Mouse (Mus musculus): Measurements from ENCODE around the gene Srprb. TPM values are rescaled to one million over a fixed set of nuclear protein-coding genes. Genes with fewer than 3 reads are reported as not detected.

Gene Srprb
- polyA plus RNA-seq, 1 experiment: 1.1 TPM

DNA sequence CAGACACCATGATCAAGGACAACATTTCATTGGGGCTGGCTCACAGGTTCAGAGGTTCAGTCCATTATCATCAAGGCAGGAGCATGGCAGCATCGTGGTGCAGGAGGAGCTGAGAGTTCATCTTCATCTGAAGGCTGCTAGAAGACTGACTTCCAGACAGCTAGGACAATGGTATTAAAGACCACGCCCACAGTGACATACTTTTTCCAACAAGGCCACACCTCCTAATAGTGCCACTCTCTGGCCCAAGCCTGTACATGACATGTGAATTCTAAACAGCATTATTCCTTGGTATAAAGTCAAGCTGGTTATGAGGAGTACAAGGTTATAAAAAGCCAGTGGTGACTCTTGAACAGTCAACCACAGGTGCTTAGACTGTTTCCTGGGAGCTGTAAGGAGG is 47.4 kb downstream of the Srprb start:
- no peaks in the 10 kb centered on the region for H3K27me3 ChIP-seq (ENCODE audit: control insufficient read depth)
- TF ChIP-seq GATA1 (IDR thresholded peaks at IDR 0.05; ENCODE audit: low read length) (no peak), TAL1 (IDR thresholded peaks at IDR 0.05; ENCODE audit: low read length) (no peak)

DNA sequence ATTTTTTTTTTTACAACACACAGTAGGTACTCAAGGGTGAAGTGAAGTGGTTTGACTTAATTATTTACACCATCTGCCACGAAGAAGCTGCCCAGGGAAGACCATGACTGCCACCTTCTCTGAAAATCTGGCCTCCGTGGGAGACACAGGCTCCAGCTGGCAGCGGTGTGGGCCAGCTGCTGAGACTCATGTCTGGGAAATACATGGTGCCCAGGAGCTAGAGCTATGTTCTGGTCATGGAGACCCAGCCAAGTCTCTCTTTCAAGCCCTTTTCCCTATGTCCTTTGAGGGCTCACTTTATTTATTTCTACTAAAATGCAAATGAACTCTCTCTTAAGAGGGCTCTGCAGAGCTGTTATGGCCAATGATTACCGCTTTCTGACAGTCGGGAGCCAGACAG is 48.7 kb downstream of the Srprb start:
- H3K9me3 ChIP-seq (ENCODE audit: control insufficient read depth, low read length): no peaks in the 10 kb centered on the region
- no peak overlapping the region for H3K4me3 ChIP-seq (replicated peaks)
- no peaks in the 10 kb centered on the region for H3K27me3 ChIP-seq (ENCODE audit: control insufficient read depth)
- no peaks in the 10 kb centered on the region for H3K36me3 ChIP-seq (ENCODE audit: control insufficient read depth)
- H3K4me1 ChIP-seq (ENCODE audit: control insufficient read depth): no peaks in the 10 kb centered on the region
- TF ChIP-seq GATA1 (IDR thresholded peaks at IDR 0.05; ENCODE audit: low read length) (no peak), TAL1 (IDR thresholded peaks at IDR 0.05; ENCODE audit: low read length) (no peak)

More for the DNA sequence above, 47.4 kb downstream of the Srprb start:
- Histone ChIP-seq H3K4me3 (replicated peaks) (no peak overlapping the region), H3K9me3 (ENCODE audit: control insufficient read depth, low read length) (no peaks in the 10 kb centered on the region), H3K36me3 (ENCODE audit: control insufficient read depth) (no peaks in the 10 kb centered on the region), H3K4me1 (ENCODE audit: control insufficient read depth) (no peaks in the 10 kb centered on the region)

DNA sequence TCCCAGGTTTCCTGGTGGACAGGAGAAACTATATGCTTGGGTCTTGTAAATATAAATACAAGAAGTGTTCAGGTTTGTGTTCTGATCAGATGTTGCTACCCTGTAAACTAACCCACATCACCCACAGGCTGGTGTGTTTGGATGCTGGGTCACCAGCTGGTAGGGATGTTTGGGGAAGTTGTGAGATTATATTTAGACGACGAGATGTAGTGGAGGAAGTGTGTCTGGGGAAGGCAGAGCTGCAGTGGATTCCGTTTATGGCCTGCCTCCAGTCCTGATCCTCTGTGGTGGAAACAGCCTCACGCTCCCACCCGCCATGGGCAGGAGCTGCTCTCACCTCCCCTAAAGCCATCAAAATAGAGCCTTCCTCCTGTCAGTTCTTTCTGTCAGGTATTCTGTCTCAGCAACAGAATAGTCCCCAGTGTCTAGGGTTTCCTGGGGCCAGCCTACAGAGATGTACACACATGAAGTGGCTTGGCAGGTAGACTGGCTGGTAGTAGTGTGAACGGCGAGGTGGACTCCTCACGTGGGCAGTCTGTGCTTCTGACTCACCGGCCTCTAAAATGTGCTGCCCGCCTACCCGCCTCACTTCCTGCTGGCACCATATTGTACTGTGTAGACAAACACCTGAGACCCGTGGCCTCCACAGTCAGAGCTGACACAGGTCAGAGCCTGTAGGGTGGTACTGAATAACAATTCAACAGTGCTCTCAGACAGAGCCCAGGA is 52.7 kb downstream of the Srprb start:
- TF ChIP-seq GATA1 (IDR thresholded peaks at IDR 0.05; ENCODE audit: low read length) (no peak), TAL1 (IDR thresholded peaks at IDR 0.05; ENCODE audit: low read length) (no peak)
- Histone ChIP-seq H3K9me3 (ENCODE audit: control insufficient read depth, low read length) (no peaks in the 10 kb centered on the region), H3K4me1 (ENCODE audit: control insufficient read depth) (no peaks in the 10 kb centered on the region), H3K36me3 (ENCODE audit: control insufficient read depth) (no peaks in the 10 kb centered on the region), H3K27me3 (ENCODE audit: control insufficient read depth) (no peaks in the 10 kb centered on the region), H3K4me3 (replicated peaks) (no peak overlapping the region)

DNA sequence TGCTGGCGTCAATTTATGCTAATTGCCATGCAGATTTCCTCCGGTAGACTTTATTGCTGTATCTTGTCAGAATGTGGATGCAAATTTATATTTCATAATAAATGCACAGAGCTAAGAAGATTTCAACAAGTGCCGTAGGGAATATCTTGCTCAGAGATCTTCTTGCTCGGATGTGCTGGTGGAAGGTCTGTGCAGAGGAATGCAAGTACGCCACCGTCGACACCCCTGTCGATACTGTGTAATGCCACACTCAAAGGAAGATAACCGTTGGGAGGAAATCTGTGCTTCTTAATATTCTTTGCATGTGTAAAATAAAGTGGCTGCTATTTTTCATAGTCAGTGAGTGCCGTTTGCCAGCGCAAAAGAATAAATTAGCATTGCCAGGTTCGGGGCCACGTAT is 54.8 kb downstream of the Srprb start:
- H3K4me3 ChIP-seq (replicated peaks): no peak overlapping the region
- H3K9me3 ChIP-seq (ENCODE audit: control insufficient read depth, low read length): no peaks in the 10 kb centered on the region
- H3K27me3 ChIP-seq (ENCODE audit: control insufficient read depth): no peaks in the 10 kb centered on the region
- TF ChIP-seq TAL1 (IDR thresholded peaks at IDR 0.05; ENCODE audit: low read length) (no peak), GATA1 (IDR thresholded peaks at IDR 0.05; ENCODE audit: low read length) (no peak)
- no peaks in the 10 kb centered on the region for H3K4me1 ChIP-seq (ENCODE audit: control insufficient read depth)
- H3K36me3 ChIP-seq (ENCODE audit: control insufficient read depth): no peaks in the 10 kb centered on the region

DNA sequence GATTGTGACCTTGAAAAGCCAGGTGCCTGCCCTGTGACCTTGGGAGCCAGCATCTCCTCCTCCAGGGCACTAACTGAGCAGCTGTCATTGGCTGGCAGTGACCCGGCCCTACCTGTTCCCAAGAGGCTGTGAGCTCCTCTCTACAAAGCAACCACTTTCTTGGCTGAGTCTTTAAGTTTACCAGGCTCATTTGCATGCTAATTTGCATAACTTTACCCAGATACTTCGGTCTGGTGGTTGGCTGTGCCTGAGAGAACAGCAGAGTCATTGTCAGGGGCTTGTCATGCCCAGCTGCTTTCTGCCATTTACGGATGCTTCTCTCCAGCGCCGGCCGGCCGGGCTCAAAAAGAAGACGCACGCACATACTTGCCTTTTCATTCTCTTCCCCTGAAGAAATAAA is 55.2 kb downstream of the Srprb start:
- H3K9me3 ChIP-seq (ENCODE audit: control insufficient read depth, low read length): no peaks in the 10 kb centered on the region
- TF ChIP-seq GATA1 (IDR thresholded peaks at IDR 0.05; ENCODE audit: low read length): no peak
- no peak for TF ChIP-seq TAL1 (IDR thresholded peaks at IDR 0.05; ENCODE audit: low read length)
- no peaks in the 10 kb centered on the region for H3K36me3 ChIP-seq (ENCODE audit: control insufficient read depth)
- H3K27me3 ChIP-seq (ENCODE audit: control insufficient read depth): no peaks in the 10 kb centered on the region
- H3K4me1 ChIP-seq (ENCODE audit: control insufficient read depth): no peaks in the 10 kb centered on the region
- no peak overlapping the region for H3K4me3 ChIP-seq (replicated peaks)

DNA sequence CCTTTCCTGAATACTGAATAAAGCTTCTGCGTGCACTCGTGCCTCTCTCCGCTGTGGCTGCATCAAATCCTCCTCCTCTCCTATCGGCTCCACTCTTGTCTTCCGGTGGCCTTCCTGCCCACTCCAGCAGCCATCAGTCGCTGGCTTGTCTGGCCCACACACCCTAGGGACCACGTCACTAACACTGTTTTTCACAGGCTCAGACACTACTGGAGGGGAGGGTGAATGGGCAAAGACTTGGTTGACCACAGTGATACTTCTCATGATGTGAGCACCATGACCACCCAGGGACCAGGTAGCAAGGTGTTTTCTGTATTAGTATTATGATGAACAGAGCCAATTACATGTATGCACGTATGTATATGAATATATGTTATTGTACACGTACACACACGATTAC is 55.7 kb downstream of the Srprb start:
- no peaks in the 10 kb centered on the region for H3K4me1 ChIP-seq (ENCODE audit: control insufficient read depth)
- no peak for TF ChIP-seq GATA1 (IDR thresholded peaks at IDR 0.05; ENCODE audit: low read length)
- TF ChIP-seq TAL1 (IDR thresholded peaks at IDR 0.05; ENCODE audit: low read length): no peak
- H3K36me3 ChIP-seq (ENCODE audit: control insufficient read depth): no peaks in the 10 kb centered on the region
- H3K27me3 ChIP-seq (ENCODE audit: control insufficient read depth): no peaks in the 10 kb centered on the region
- no peak overlapping the region for H3K4me3 ChIP-seq (replicated peaks)
- H3K9me3 ChIP-seq (ENCODE audit: control insufficient read depth, low read length): no peaks in the 10 kb centered on the region

DNA sequence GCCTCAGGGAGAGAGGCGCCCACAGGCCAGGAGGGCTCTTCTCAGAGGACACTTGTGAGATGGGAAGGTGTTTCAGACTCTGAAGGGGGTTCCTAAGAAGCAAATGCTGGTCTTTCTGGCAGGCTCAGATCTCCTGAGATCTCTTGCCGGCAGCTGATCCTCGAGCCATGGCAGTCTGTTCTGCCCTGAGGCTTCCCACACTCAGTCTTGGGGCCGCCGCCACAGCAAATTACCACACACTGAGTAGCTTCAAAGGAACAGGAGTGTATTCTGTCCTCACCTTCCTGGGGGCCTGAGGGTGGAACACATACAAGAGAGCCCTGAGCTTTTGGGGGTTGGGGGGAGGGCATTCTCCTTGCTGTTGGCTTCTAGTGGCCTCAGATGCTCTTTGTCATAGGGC is 56.6 kb downstream of the Srprb start:
- TF ChIP-seq TAL1 (IDR thresholded peaks at IDR 0.05; ENCODE audit: low read length) (no peak), GATA1 (IDR thresholded peaks at IDR 0.05; ENCODE audit: low read length) (no peak)
- no peaks in the 10 kb centered on the region for H3K4me1 ChIP-seq (ENCODE audit: control insufficient read depth)
- no peaks in the 10 kb centered on the region for H3K27me3 ChIP-seq (ENCODE audit: control insufficient read depth)
- H3K36me3 ChIP-seq (ENCODE audit: control insufficient read depth): no peaks in the 10 kb centered on the region
- no peaks in the 10 kb centered on the region for H3K9me3 ChIP-seq (ENCODE audit: control insufficient read depth, low read length)
- no peak overlapping the region for H3K4me3 ChIP-seq (replicated peaks)

DNA sequence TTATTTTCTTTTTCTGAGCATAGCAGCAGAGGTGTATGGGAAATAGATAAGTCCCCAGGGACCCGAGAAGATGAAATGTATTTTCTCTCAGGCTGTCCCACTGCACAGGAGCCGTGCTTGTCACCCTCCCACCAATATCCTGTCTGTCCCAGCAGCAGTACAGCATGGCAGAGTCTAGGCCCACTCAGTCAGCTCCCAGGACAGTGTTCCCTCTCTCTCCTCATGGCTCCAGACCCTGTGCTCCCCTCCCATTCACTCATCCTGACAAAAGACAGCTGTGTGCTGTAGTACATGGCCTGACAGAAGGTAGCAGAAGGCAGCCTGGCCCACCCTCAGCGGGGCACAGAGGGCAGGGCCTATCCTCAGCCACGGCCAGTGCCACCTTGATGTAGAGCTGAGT is 58.1 kb downstream of the Srprb start:
- TF ChIP-seq TAL1 (IDR thresholded peaks at IDR 0.05; ENCODE audit: low read length) (no peak), GATA1 (IDR thresholded peaks at IDR 0.05; ENCODE audit: low read length) (no peak)
- H3K4me3 ChIP-seq (replicated peaks): no peak overlapping the region
- no peaks in the 10 kb centered on the region for H3K27me3 ChIP-seq (ENCODE audit: control insufficient read depth)
- H3K4me1 ChIP-seq (ENCODE audit: control insufficient read depth): no peaks in the 10 kb centered on the region
- H3K36me3 ChIP-seq (ENCODE audit: control insufficient read depth): no peaks in the 10 kb centered on the region
- no peaks in the 10 kb centered on the region for H3K9me3 ChIP-seq (ENCODE audit: control insufficient read depth, low read length)

DNA sequence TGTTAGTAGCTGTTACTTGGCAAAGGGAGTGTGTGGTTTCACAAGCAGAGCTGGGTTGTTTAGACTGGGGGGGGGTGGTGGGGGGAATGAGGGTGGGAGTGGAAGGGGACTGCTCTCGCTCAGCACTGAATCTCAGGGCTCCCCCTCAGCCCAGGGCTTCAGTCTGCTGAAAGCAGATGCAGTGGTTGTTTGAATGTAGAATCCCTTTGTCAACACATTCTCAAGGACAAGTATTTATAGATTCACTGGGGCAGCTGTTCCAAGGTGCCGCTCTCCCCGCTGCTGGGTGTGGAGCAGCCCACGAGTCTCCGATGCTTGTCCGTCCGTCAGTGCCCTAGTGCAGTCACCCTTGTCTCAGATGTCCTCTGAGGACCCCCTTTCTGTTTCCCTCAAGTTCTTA is 60.7 kb downstream of the Srprb start:
- H3K27me3 ChIP-seq (ENCODE audit: control insufficient read depth): no peaks in the 10 kb centered on the region
- H3K4me3 ChIP-seq (replicated peaks): no peak overlapping the region
- H3K36me3 ChIP-seq (ENCODE audit: control insufficient read depth): no peaks in the 10 kb centered on the region
- H3K9me3 ChIP-seq (ENCODE audit: control insufficient read depth, low read length): no peaks in the 10 kb centered on the region
- TF ChIP-seq TAL1 (IDR thresholded peaks at IDR 0.05; ENCODE audit: low read length) (no peak), GATA1 (IDR thresholded peaks at IDR 0.05; ENCODE audit: low read length) (no peak)
- H3K4me1 ChIP-seq (ENCODE audit: control insufficient read depth): no peaks in the 10 kb centered on the region

DNA sequence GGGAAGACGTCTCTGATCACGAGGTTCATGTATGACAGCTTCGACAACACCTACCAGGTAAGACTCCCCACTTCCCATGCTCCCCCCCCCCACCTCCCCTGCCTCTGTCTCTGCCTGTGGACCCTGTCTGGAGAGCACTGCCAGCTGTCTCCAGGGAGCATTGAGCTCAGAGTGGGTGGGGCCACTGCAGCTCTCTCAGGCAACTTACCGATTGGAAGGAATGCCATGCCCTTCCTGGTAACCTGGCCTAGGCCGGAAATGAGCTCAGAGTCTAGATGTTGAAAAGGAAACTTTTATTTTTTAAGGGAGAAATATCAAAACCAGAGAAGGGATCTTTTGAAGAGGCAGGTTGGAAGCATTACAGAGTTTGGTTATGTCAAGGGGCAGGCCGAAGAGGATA is 61.6 kb downstream of the Srprb start:
- H3K4me1 ChIP-seq (ENCODE audit: control insufficient read depth): no peaks in the 10 kb centered on the region
- no peak overlapping the region for H3K4me3 ChIP-seq (replicated peaks)
- H3K27me3 ChIP-seq (ENCODE audit: control insufficient read depth): no peaks in the 10 kb centered on the region
- H3K9me3 ChIP-seq (ENCODE audit: control insufficient read depth, low read length): no peaks in the 10 kb centered on the region
- no peak for TF ChIP-seq TAL1 (IDR thresholded peaks at IDR 0.05; ENCODE audit: low read length)
- no peak for TF ChIP-seq GATA1 (IDR thresholded peaks at IDR 0.05; ENCODE audit: low read length)
- no peaks in the 10 kb centered on the region for H3K36me3 ChIP-seq (ENCODE audit: control insufficient read depth)
